Mouse (Mus musculus) heart, adult 2 months (tissue): Measurements from ENCODE around the gene Dpysl5. TPM values are rescaled to one million over a fixed set of nuclear protein-coding genes. Genes with fewer than 3 reads are reported as not detected.
A peak's percentile ranks its signal among the peaks of the same experiment; 100 is the strongest.

Experiments
- DNase-seq, 2 experiments: peaks; one replicate each; pipeline ENCODE4 v3.0.0; 2021
- H3K27ac ChIP-seq: fragments of 200-600 bp; 2 replicates; pipeline ENCODE4 v1.8.1; 2022
- H3K27me3 ChIP-seq: fragments of 200-500 bp; 2 replicates; pipeline ENCODE4 v1.6.1; 2012; ENCODE audit warnings: mild to moderate bottlenecking, low read length, inconsistent platforms, mixed read lengths; ENCODE audit not compliant: control insufficient read depth, insufficient read depth
- H3K36me3 ChIP-seq: fragments of 200-500 bp; 2 replicates; pipeline ENCODE4 v1.6.1; 2012; ENCODE audit warnings: low read length, inconsistent platforms; ENCODE audit not compliant: control insufficient read depth, insufficient read depth
- H3K4me1 ChIP-seq: fragments of 200-500 bp; 2 replicates; pipeline ENCODE4 v1.6.1; 2011; ENCODE audit warnings: low read length; ENCODE audit not compliant: control insufficient read depth, insufficient read depth
- H3K4me3 ChIP-seq: fragments of 200-600 bp; 2 replicates; pipeline ENCODE4 v1.8.1; 2022
- H3K79me2 ChIP-seq: fragments of 200-500 bp; replicated peaks from 2 replicates; pipeline ENCODE4 v1.6.1; 2012; ENCODE audit warnings: mild to moderate bottlenecking, inconsistent platforms, low read length, moderate library complexity, mixed read lengths; ENCODE audit not compliant: control insufficient read depth, insufficient read depth
- H3K9ac ChIP-seq: fragments of 200-500 bp; 2 replicates; pipeline ENCODE4 v1.6.1; 2012; ENCODE audit warnings: low read depth, mild to moderate bottlenecking, control low read depth, inconsistent platforms, low read length, mixed read lengths
- CTCF ChIP-seq: fragments of 200-600 bp; IDR thresholded peaks from 2 replicates; pipeline ENCODE4 v1.8.1; 2022; ENCODE audit warnings: antibody characterized with exemption, mild to moderate bottlenecking, moderate library complexity
- EP300 ChIP-seq: fragments of 200-500 bp; IDR thresholded peaks from 2 replicates; pipeline ENCODE4 v1.6.1; 2011; ENCODE audit warnings: low read depth, low read length, control low read depth; ENCODE audit not compliant: insufficient read depth
- POLR2A ChIP-seq: fragments of 200-500 bp; IDR thresholded peaks from 2 replicates; pipeline ENCODE4 v1.6.1; 2011; ENCODE audit warnings: mild to moderate bottlenecking, low read depth, low read length, control low read depth; ENCODE audit not compliant: insufficient read depth
- WGBS: fragments of 180-500 bp; shearing (Covaris S2); methylation state at CpG from one replicate; pipeline ENCODE4 v1.1.7; 2018; 5-methylcytosine and 5-hydroxymethylcytosine counted together
- intact Hi-C: fragments of 180-260 bp; cut with DNase I; formaldehyde crosslinking; loops from one replicate; pipeline ENCODE4 v1.15.1; 2025
- long read RNA-seq: library from polyadenylated mRNA; stranded (forward); transcript quantifications from one replicate; pipeline ENCODE4 v2.0.0, GENCODE M21; 2021
- polyA plus RNA-seq: library from polyadenylated mRNA; depleted of rRNA; stranded (reverse); fragments of >200 nt; gene quantifications from 2 replicates; pipeline ENCODE4 v1.2.3, GENCODE M21; 2012; rRNA removed
- total RNA-seq, 2 experiments: library from RNA; stranded (reverse); gene quantifications; 2 replicates each; pipeline ENCODE4 v1.2.3; 2021

The Dpysl5 gene
- 1 to 10 TPM in 1 of 2 experiments, under 1 TPM in 1; 0.61 to 1.3 TPM for total RNA-seq
- 0.82 and 1.1 TPM in 2 replicates for polyA plus RNA-seq
- long read RNA-seq = 0 reads

- Histone ChIP-seq H3K4me1 (peaks cover 1% of the 10 kb centered on the region; the same call in 1 of the 2 replicates), H3K36me3 (no peaks in the 10 kb centered on the region), H3K27me3 (peaks cover 17% of the 10 kb centered on the region), H3K9ac (peak within 1 kb of the TSS; percentile 39), H3K4me3 (peak within 1 kb of the TSS; percentile 57), H3K27ac (no peak within 1 kb of the TSS; the same call in 1 of the 2 replicates), H3K79me2 (no peaks in the 10 kb centered on the region)
- intact Hi-C loops = loop anchor here (10.0 kb wide), 1 partner anchor 283 kb away; no protein-coding TSS in a partner anchor
- no peak for TF ChIP-seq POLR2A
- TF ChIP-seq CTCF = peak; percentile 24; the same call in 1 of the 2 replicates
- no peak for TF ChIP-seq EP300
- peak; percentile 78 to 83 for DNase-seq
- WGBS = 3% methylated on average over 71 of the region's 71 CpGs
These were observed at the start of gene Dpysl5 for GRCm38 (mm10) chr5:30711147-30712001. Gene Dpysl5 (plus strand): TSS chr5:30711564.

- intact Hi-C loops = no loop called here
- TF ChIP-seq POLR2A = no peak
- no peak for TF ChIP-seq EP300
- no peak for TF ChIP-seq CTCF
- no peak overlapping the region for H3K9ac ChIP-seq
- H3K4me3 ChIP-seq = no peak overlapping the region
- peaks cover 4% of the 10 kb centered on the region; the same call in 1 of the 2 replicates for H3K36me3 ChIP-seq
- H3K4me1 ChIP-seq = peaks cover 2% of the 10 kb centered on the region
- WGBS = 92% methylated on average over 9 of the region's 9 CpGs
- H3K79me2 ChIP-seq = no peaks in the 10 kb centered on the region
- H3K27me3 ChIP-seq = no peaks in the 10 kb centered on the region
- no peak for DNase-seq
- peak overlapping the region; percentile 99 for H3K27ac ChIP-seq
These were observed 46.0 kb upstream of the Dpysl5 start for GRCm38 (mm10) chr5:30665360-30665759.

- H3K9ac ChIP-seq = peak overlapping the region; percentile 42
- H3K27me3 ChIP-seq = no peaks in the 10 kb centered on the region
- intact Hi-C loops = loop anchor here (1.0 kb wide), 1 partner anchor 18 kb away; no protein-coding TSS in a partner anchor
- H3K4me3 ChIP-seq = peak overlapping the region; percentile 80
- TF ChIP-seq EP300 = no peak
- TF ChIP-seq POLR2A = no peak
- no peak for TF ChIP-seq CTCF
- WGBS = 4% methylated on average over 6 of the region's 6 CpGs
- H3K36me3 ChIP-seq = peaks cover 4% of the 10 kb centered on the region; the same call in 1 of the 2 replicates
- peaks cover 2% of the 10 kb centered on the region for H3K4me1 ChIP-seq
- peak in 1 of 2 experiments; percentile 22 for DNase-seq
- H3K27ac ChIP-seq = peak overlapping the region; percentile 99
- H3K79me2 ChIP-seq = no peaks in the 10 kb centered on the region
These were observed 45.4 kb upstream of the Dpysl5 start for GRCm38 (mm10) chr5:30665968-30666367.

GRCm38 (mm10) chr5:30666391-30667195, 44.8 kb upstream of the Dpysl5 start, which contains the start of gene Cenpa:
Gene Cenpa (plus strand): TSS chr5:30666777.
- peak; percentile 96 for TF ChIP-seq POLR2A
- no peak for TF ChIP-seq CTCF
- peak; percentile 87; the same call in 1 of the 2 replicates for TF ChIP-seq EP300
- peaks cover 2% of the 10 kb centered on the region for H3K4me1 ChIP-seq
- peak within 1 kb of the TSS; percentile 89 for H3K9ac ChIP-seq
- peaks cover 4% of the 10 kb centered on the region; the same call in 1 of the 2 replicates for H3K36me3 ChIP-seq
- H3K27ac ChIP-seq = peak within 1 kb of the TSS; percentile 99
- intact Hi-C loops = loop anchor here (1.0 kb wide), 1 partner anchor 18 kb away; no protein-coding TSS in a partner anchor
- no peaks in the 10 kb centered on the region for H3K27me3 ChIP-seq
- DNase-seq = peak; percentile 87 to 92
- no peaks in the 10 kb centered on the region for H3K79me2 ChIP-seq
- peak within 1 kb of the TSS; percentile 80 for H3K4me3 ChIP-seq
- WGBS = under 1% methylated on average over 40 of the region's 40 CpGs

GRCm38 (mm10) chr5:30667215-30667614, 44.1 kb upstream of the Dpysl5 start:
- no peak for DNase-seq
- H3K79me2 ChIP-seq = no peaks in the 10 kb centered on the region
- H3K27ac ChIP-seq = peak overlapping the region; percentile 99
- intact Hi-C loops = no loop called here
- peaks cover 2% of the 10 kb centered on the region for H3K4me1 ChIP-seq
- WGBS = under 1% methylated on average over 13 of the region's 13 CpGs
- H3K9ac ChIP-seq = peak overlapping the region; percentile 89
- TF ChIP-seq EP300 = no peak
- TF ChIP-seq CTCF = no peak
- no peak for TF ChIP-seq POLR2A
- no peaks in the 10 kb centered on the region for H3K27me3 ChIP-seq
- H3K4me3 ChIP-seq = peak overlapping the region; percentile 80
- peaks cover 4% of the 10 kb centered on the region; the same call in 1 of the 2 replicates for H3K36me3 ChIP-seq
